Mouse (Mus musculus) myocyte (in vitro differentiated cells): ENCODE results near the gene Naa15.

Experiments
- CEBPB ChIP-seq: IDR thresholded peaks from 2 replicates; pipeline ENCODE4 v1.6.1; 2011; ENCODE audit warnings: mild to moderate bottlenecking, moderate library complexity; ENCODE audit not compliant: poor library complexity, insufficient read depth, severe bottlenecking
- E2F4 ChIP-seq: IDR thresholded peaks from one replicate; pipeline ENCODE4 v1.6.1; 2011; ENCODE audit warnings: mild to moderate bottlenecking, control low read depth, moderate library complexity; ENCODE audit not compliant: insufficient read depth
- MAX ChIP-seq: IDR thresholded peaks from one replicate; pipeline ENCODE4 v1.6.1; 2011; ENCODE audit warnings: low read depth, mild to moderate bottlenecking, control low read depth
- MYOD1 ChIP-seq, 3 experiments: IDR thresholded peaks; one replicate each; pipeline ENCODE4 v1.6.1; 2011; ENCODE audit warnings: control low read depth in 2 of 3, low read depth in 2 of 3, mild to moderate bottlenecking in 2 of 3, moderate library complexity in 1 of 3; ENCODE audit not compliant: insufficient read length in 2 of 3, control insufficient read depth in 1 of 3
- MYOG ChIP-seq, 3 experiments: IDR thresholded peaks; one replicate each; pipeline ENCODE4 v1.6.1; 2011; ENCODE audit warnings: control low read depth in 2 of 3, low read depth in 2 of 3, mild to moderate bottlenecking in 2 of 3; ENCODE audit not compliant: insufficient read length in 2 of 3, control insufficient read depth in 1 of 3, insufficient read depth in 1 of 3
- POLR2A ChIP-seq: IDR thresholded peaks from one replicate; pipeline ENCODE4 v1.6.1; 2011; ENCODE audit warnings: low read depth, mild to moderate bottlenecking, control low read depth, moderate library complexity; ENCODE audit not compliant: insufficient read length
- POLR2AphosphoS2 ChIP-seq: IDR thresholded peaks from one replicate; pipeline ENCODE4 v1.6.1; 2011; ENCODE audit warnings: low read depth, control low read depth; ENCODE audit not compliant: insufficient read length
- SRF ChIP-seq: IDR thresholded peaks from one replicate; pipeline ENCODE4 v1.6.1; 2011; ENCODE audit warnings: low read depth; ENCODE audit not compliant: control insufficient read depth, insufficient read length
- TCF12 ChIP-seq: IDR thresholded peaks from one replicate; pipeline ENCODE4 v1.6.1; 2011; ENCODE audit warnings: mild to moderate bottlenecking, control low read depth; ENCODE audit not compliant: poor library complexity, insufficient read depth, severe bottlenecking
- USF1 ChIP-seq: IDR thresholded peaks from one replicate; pipeline ENCODE4 v1.6.1; 2011; ENCODE audit warnings: low read depth, mild to moderate bottlenecking, control low read depth, moderate library complexity

GRCm38 (mm10) chr3:51498659-51499058 is 83.7 kb downstream of the Naa15 start:
- TF ChIP-seq MAX (no peak), POLR2A (no peak), MYOG (IDR thresholded peaks at IDR 0.05; ENCODE audit: control insufficient read depth in 1 of 3, insufficient read depth in 1 of 3, insufficient read length in 2 of 3, low read depth in 2 of 3) (no peak), USF1 (no peak), CEBPB (no peak), POLR2AphosphoS2 (no peak), MYOD1 (IDR thresholded peaks at IDR 0.05; ENCODE audit: control insufficient read depth in 1 of 3, insufficient read length in 2 of 3, low read depth in 2 of 3) (no peak), E2F4 (no peak), TCF12 (no peak), SRF (no peak)
